Mouse (Mus musculus): ENCODE measurements at regions not wholly inside any gene's neighbourhood (a gene's known extent, or its start where the extent isn't known, plus 50 kb on each side); places are given as distances from the start of the nearest gene placed in this dataset.

DNA sequence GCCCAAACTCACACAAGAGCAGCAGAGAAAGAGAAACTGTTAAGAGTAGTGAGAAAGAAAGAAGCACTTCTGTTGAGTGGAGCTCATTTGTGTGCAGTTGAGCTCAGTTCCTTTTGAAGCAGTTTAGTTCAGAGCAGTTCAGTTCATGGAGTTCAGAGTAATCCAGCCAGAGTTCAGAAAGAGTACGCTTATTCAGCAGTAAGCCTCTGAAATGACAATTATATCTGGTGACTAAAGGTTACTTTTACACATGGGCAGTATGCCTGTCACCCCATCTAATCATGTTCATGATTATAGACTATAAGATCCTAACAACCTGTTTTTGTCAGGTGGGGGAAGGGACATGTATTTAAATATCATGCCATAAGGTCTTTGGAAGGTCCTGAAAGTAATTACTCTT is 333.9 kb upstream of the Klf6 start:
- Histone ChIP-seq H3K9ac (ENCODE audit: control insufficient read depth, low read depth, low read length, poor library complexity, severe bottlenecking) (no peak overlapping the region), H3K27me3 (ENCODE audit: control insufficient read depth in 1 of 2, insufficient read depth in 2 of 2, low read length in 2 of 2) (no peaks in the 10 kb centered on the region), H3K4me3 (ENCODE audit: control insufficient read depth in 1 of 2, insufficient read depth in 1 of 2, low read depth in 2 of 2, low read length in 2 of 2) (no peak overlapping the region), H3K27ac (ENCODE audit: control insufficient read depth, low read depth, low read length) (no peak overlapping the region), H3K9me3 (replicated peaks; ENCODE audit: insufficient read depth, low read length) (no peaks in the 10 kb centered on the region), H3K4me1 (ENCODE audit: control insufficient read depth in 1 of 2, insufficient read depth in 2 of 2, low read length in 2 of 2) (no peaks in the 10 kb centered on the region), H3K36me3 (ENCODE audit: control insufficient read depth in 1 of 2, insufficient read depth in 2 of 2, low read length in 2 of 2) (no peaks in the 10 kb centered on the region), H3K79me2 (ENCODE audit: control insufficient read depth, insufficient read depth, low read length, poor library complexity) (no peaks in the 10 kb centered on the region)
- DNase-seq (ENCODE audit: low read depth, low spot score), result no peak
- TF ChIP-seq ELF1 (IDR thresholded peaks at IDR 0.05; ENCODE audit: low read depth, low read length) (no peak), KAT2A (conservative IDR thresholded peaks at IDR 0.05; ENCODE audit: low read depth, low read length) (no peak), TCF12 (IDR thresholded peaks at IDR 0.05; ENCODE audit: low read depth, low read length) (no peak), MAZ (IDR thresholded peaks at IDR 0.05; ENCODE audit: low read depth, low read length) (no peak), GATA1 (IDR thresholded peaks at IDR 0.05; ENCODE audit: low read depth, low read length) (no peak), SMC3 (IDR thresholded peaks at IDR 0.05; ENCODE audit: low read depth, low read length) (no peak), MYC (IDR thresholded peaks at IDR 0.05; ENCODE audit: low read depth, low read length) (no peak), UBTF (IDR thresholded peaks at IDR 0.05; ENCODE audit: borderline replicate concordance, insufficient read depth, low read depth, low read length) (no peak), HCFC1 (IDR thresholded peaks at IDR 0.05; ENCODE audit: low read depth, low read length) (no peak), EP300 (IDR thresholded peaks at IDR 0.05; ENCODE audit: low read depth in 1 of 2, low read length in 2 of 2) (no peak), RAD21 (IDR thresholded peaks at IDR 0.05; ENCODE audit: low read depth, low read length) (no peak), MEF2A (IDR thresholded peaks at IDR 0.05; ENCODE audit: extremely low read depth, insufficient replicate concordance, low read depth, low read length, poor library complexity, severe bottlenecking) (no peak), RCOR1 (IDR thresholded peaks at IDR 0.05; ENCODE audit: low read depth, low read length) (no peak), SIN3A (IDR thresholded peaks at IDR 0.05; ENCODE audit: low read length) (no peak), MAX (IDR thresholded peaks at IDR 0.05; ENCODE audit: low read length) (no peak), ZMIZ1 (IDR thresholded peaks at IDR 0.05; ENCODE audit: low read depth, low read length) (no peak), MYB (IDR thresholded peaks at IDR 0.05; ENCODE audit: low read depth, low read length) (no peak), ETS1 (IDR thresholded peaks at IDR 0.05; ENCODE audit: low read depth, low read length) (no peak)

- Histone ChIP-seq H3K9me3 (replicated peaks; ENCODE audit: insufficient read depth, low read length) (no peaks in the 10 kb centered on the region), H3K27me3 (ENCODE audit: control insufficient read depth in 1 of 2, insufficient read depth in 2 of 2, low read length in 2 of 2) (no peaks in the 10 kb centered on the region), H3K27ac (ENCODE audit: control insufficient read depth, low read depth, low read length) (no peak overlapping the region), H3K4me3 (ENCODE audit: control insufficient read depth in 1 of 2, insufficient read depth in 1 of 2, low read depth in 2 of 2, low read length in 2 of 2) (no peak overlapping the region), H3K4me1 (ENCODE audit: control insufficient read depth in 1 of 2, insufficient read depth in 2 of 2, low read length in 2 of 2) (no peaks in the 10 kb centered on the region), H3K9ac (ENCODE audit: control insufficient read depth, low read depth, low read length, poor library complexity, severe bottlenecking) (no peak overlapping the region), H3K79me2 (ENCODE audit: control insufficient read depth, insufficient read depth, low read length, poor library complexity) (no peaks in the 10 kb centered on the region), H3K36me3 (ENCODE audit: control insufficient read depth in 1 of 2, insufficient read depth in 2 of 2, low read length in 2 of 2) (no peaks in the 10 kb centered on the region)
- TF ChIP-seq CHD2 (IDR thresholded peaks at IDR 0.05; ENCODE audit: low read length), result no peak
- no peak for TF ChIP-seq MEF2A (IDR thresholded peaks at IDR 0.05; ENCODE audit: extremely low read depth, insufficient replicate concordance, low read depth, low read length, poor library complexity, severe bottlenecking)
- TF ChIP-seq RCOR1 (IDR thresholded peaks at IDR 0.05; ENCODE audit: low read depth, low read length), result no peak
- TF ChIP-seq RAD21 (IDR thresholded peaks at IDR 0.05; ENCODE audit: low read depth, low read length), result no peak
- no peak for DNase-seq (ENCODE audit: low read depth, low spot score)
Measured at GRCm38 (mm10) chr13:5540321-5540720, 321.0 kb upstream of the Klf6 start.

Data from MEL (cell line).